Mouse (Mus musculus) hindbrain, embryonic 11.5 days (tissue): ENCODE results near the gene Pttg1. TPM values are rescaled to one million over a fixed set of nuclear protein-coding genes. Genes with fewer than 3 reads are reported as not detected.

Experiments
- ATAC-seq: fragments of 200-750 bp; cut with Nextera tagmentation; 2 replicates; pipeline ENCODE4 v1.8.0; 2017; ENCODE audit warnings: mild to moderate bottlenecking, moderate TSS enrichment, moderate library complexity; ENCODE audit not compliant: low FRiP score
- DNase-seq: peaks from one replicate; pipeline ENCODE4 v3.0.0-alpha.2; 2015; ENCODE audit warnings: low spot score
- H3K27ac ChIP-seq: fragments of 300-500 bp; sonication (generic); 2 replicates; pipeline ENCODE4 v1.5.1; 2014; ENCODE audit warnings: mild to moderate bottlenecking, low read depth, low read length
- H3K27me3 ChIP-seq: fragments of 300-500 bp; sonication (generic); 2 replicates; pipeline ENCODE4 v1.6.1; 2014; ENCODE audit warnings: mild to moderate bottlenecking, low read length, moderate library complexity, mixed read lengths; ENCODE audit not compliant: control insufficient read depth, insufficient read depth
- H3K36me3 ChIP-seq: fragments of 300-500 bp; sonication (generic); 2 replicates; pipeline ENCODE4 v1.6.1; 2014; ENCODE audit warnings: mild to moderate bottlenecking, low read length, moderate library complexity, mixed read lengths; ENCODE audit not compliant: control insufficient read depth, insufficient read depth
- H3K4me1 ChIP-seq: fragments of 300-500 bp; sonication (generic); replicated peaks from 2 replicates; pipeline ENCODE4 v1.6.1; 2014; ENCODE audit warnings: low read length, mixed read lengths; ENCODE audit not compliant: control insufficient read depth, insufficient read depth
- H3K4me2 ChIP-seq: fragments of 300-500 bp; sonication (generic); replicated peaks from 2 replicates; pipeline ENCODE4 v1.6.1; 2014; ENCODE audit warnings: mild to moderate bottlenecking, low read depth, low read length
- H3K4me3 ChIP-seq: fragments of 300-500 bp; sonication (generic); 2 replicates; pipeline ENCODE4 v1.5.1; 2014; ENCODE audit warnings: low read depth, low read length
- H3K9ac ChIP-seq: fragments of 300-500 bp; sonication (generic); 2 replicates; pipeline ENCODE4 v1.6.1; 2014; ENCODE audit warnings: low read depth, low read length
- H3K9me3 ChIP-seq: fragments of 300-500 bp; sonication (generic); 2 replicates; pipeline ENCODE4 v1.6.1; 2016; ENCODE audit warnings: low read length; ENCODE audit not compliant: control insufficient read depth
- WGBS: fragments of 180-500 bp; shearing (Covaris S2); extraction: QIAGEN DNeasy Blood & Tissue Kit; methylation state at CpG from one replicate; pipeline ENCODE4 v1.1.7; 2014; 5-methylcytosine and 5-hydroxymethylcytosine counted together
- polyA plus RNA-seq: library from polyadenylated mRNA; unstranded; fragments of >200 nt; fragmentation: Nextera tagmentation; extraction: Ambion mirVana; gene quantifications from 2 replicates; pipeline ENCODE4 v1.2.1, GENCODE M21; 2014

The Pttg1 gene
- polyA plus RNA-seq, 1 experiment from 2014 or later, result 92.8 TPM

DNA sequence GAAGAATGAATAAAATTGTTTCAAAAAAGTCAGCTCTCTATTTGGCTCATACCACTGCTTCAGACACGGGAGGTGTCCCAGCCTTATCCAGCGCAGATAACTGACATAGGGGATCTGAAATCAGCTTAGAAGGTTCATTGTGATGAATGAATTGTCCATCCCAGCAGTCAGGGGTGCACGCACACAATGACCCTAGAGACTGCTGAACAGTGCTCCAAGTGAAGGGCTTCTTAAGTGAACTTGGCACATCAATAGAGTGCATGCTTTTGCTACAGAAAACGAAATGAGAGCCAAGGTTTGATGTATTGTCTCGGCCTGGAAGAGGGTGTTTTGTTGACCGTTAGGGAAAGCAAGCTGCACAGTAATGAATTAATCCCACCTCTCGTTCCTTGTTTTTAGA lies 29.4 kb downstream of the Pttg1 start:
- Histone ChIP-seq H3K4me2 (no peak overlapping the region), H3K36me3 (no peaks in the 10 kb centered on the region), H3K27me3 (no peaks in the 10 kb centered on the region), H3K4me1 (no peaks in the 10 kb centered on the region), H3K4me3 (no peak overlapping the region), H3K9ac (no peak overlapping the region), H3K27ac (no peak overlapping the region), H3K9me3 (no peaks in the 10 kb centered on the region)
- ATAC-seq (no peak), DNase-seq (no peak)
- 73% methylated on average over 7 of the region's 7 CpGs for WGBS

DNA sequence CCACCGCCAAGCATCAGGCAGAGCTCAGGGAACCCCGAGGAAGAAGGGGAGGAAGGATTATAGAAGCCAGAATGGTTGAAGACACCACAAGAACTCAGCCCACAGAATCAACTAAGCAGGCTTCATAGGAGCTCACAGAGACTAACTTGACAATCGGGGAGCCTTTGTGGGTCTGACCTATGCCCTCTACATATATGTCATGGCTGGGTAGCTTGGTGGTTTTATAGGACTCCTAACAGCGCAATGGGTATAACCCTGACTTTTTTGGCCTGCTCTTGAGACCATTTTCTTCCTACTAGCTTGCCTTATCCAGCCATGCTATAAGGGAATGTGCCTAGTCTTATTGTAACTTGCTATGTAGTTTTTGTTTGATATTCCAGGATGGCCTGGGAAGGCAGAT lies 29.8 kb downstream of the Pttg1 start:
- no peaks in the 10 kb centered on the region for H3K36me3 ChIP-seq
- no peaks in the 10 kb centered on the region for H3K9me3 ChIP-seq
- 92% methylated on average over 4 of the region's 4 CpGs for WGBS
- H3K27ac ChIP-seq, result no peak overlapping the region
- H3K4me1 ChIP-seq, result no peaks in the 10 kb centered on the region
- H3K4me3 ChIP-seq, result no peak overlapping the region
- no peak for ATAC-seq
- H3K4me2 ChIP-seq, result no peak overlapping the region
- H3K9ac ChIP-seq, result no peak overlapping the region
- no peaks in the 10 kb centered on the region for H3K27me3 ChIP-seq
- DNase-seq, result no peak

DNA sequence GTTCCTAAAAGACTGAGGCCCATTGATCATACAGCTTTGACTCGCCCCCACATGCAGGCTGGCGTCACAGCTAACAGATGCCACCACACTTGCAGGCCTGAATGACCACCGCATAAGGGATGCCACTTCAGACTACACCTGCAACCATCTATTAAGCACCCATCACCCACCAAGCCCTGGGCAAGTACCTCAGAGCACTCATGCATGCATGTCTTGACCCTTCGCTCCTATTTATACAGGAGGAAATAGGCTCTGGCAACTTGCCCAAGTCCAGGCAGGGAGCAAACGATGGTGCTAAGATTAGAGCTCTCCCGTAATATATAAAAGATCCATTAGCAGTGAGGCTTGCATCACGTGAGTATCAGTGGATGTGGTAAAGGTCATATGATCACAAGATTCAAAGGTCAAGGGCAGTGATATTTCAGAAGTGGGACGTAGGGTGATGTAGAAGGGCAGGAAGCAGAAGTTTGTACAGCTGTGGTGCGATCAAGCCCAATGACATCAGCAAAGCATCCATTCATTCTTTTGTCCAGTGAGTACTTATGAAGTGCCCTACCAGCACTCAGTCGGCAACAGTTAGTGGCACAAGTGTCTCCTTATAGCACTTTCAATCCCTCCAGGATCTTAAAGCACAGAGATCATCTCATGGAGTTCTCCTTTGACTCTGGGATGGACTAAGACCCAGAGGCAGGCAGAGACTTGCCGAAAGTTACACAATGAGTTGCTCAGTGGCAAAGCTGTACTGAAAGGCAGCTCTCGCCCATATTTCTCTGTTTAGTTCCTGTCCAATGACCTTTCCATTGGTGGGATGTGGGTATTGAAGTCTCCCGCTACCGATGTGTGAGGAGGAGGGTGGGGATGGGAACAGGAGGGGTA lies 30.7 kb downstream of the Pttg1 start:
- no peak overlapping the region for H3K4me3 ChIP-seq
- H3K36me3 ChIP-seq, result no peaks in the 10 kb centered on the region
- H3K4me1 ChIP-seq, result no peaks in the 10 kb centered on the region
- ATAC-seq, result no peak
- H3K27me3 ChIP-seq, result no peaks in the 10 kb centered on the region
- no peak overlapping the region for H3K9ac ChIP-seq
- no peak for DNase-seq
- no peaks in the 10 kb centered on the region for H3K9me3 ChIP-seq
- no peak overlapping the region for H3K27ac ChIP-seq
- WGBS, result 84% methylated on average over 14 of the region's 14 CpGs
- no peak overlapping the region for H3K4me2 ChIP-seq

DNA sequence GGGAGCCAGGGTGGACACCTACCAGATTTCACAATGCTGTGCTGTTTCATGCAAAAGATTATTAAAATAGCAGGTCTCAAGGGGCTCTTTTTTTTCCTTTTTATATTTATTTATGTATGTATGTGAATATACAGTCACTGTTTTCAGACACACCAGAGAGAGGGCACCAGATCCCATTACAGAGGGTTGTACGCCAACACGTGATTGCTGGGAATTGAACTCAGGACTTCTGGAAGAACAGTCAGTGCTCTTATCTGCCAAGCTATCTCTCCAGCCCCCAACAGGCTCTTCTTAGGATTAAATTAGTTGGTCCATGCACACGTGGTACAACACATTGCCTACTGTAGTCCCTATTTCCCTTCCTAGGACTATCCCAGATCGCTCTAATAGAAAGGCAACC lies 32.7 kb downstream of the Pttg1 start:
- Histone ChIP-seq H3K9me3 (no peaks in the 10 kb centered on the region), H3K27me3 (no peaks in the 10 kb centered on the region), H3K4me3 (no peak overlapping the region), H3K4me1 (no peaks in the 10 kb centered on the region), H3K36me3 (no peaks in the 10 kb centered on the region), H3K27ac (no peak overlapping the region), H3K4me2 (no peak overlapping the region), H3K9ac (no peak overlapping the region)
- DNase-seq (no peak), ATAC-seq (no peak)
- WGBS, result 91% methylated on average over 4 of the region's 4 CpGs

DNA sequence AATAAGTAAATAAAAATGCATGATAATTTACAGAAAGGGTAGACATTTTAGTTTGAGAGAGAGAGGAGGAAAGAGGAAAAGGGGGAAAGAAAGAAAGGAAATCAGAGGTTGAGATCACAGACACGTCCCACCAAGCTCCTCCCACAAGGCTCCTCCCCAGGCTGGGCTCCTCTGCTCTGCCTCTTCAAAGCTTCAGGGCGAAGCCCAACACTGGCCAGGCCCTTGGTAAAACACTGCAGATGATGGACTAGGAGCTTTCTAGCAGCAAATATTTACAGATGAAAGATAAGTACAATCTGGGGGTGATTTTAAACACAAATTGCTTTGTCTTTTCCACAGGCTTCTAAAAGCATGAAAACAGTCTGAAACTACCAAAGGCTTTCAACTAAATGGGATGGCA lies 33.3 kb downstream of the Pttg1 start:
- Histone ChIP-seq H3K4me1 (no peaks in the 10 kb centered on the region), H3K9me3 (no peaks in the 10 kb centered on the region), H3K9ac (no peak overlapping the region), H3K27ac (no peak overlapping the region), H3K36me3 (no peaks in the 10 kb centered on the region), H3K27me3 (no peaks in the 10 kb centered on the region), H3K4me2 (no peak overlapping the region), H3K4me3 (no peak overlapping the region)
- WGBS, result 52% methylated on average over 2 of the region's 2 CpGs
- no peak for DNase-seq
- no peak for ATAC-seq

DNA sequence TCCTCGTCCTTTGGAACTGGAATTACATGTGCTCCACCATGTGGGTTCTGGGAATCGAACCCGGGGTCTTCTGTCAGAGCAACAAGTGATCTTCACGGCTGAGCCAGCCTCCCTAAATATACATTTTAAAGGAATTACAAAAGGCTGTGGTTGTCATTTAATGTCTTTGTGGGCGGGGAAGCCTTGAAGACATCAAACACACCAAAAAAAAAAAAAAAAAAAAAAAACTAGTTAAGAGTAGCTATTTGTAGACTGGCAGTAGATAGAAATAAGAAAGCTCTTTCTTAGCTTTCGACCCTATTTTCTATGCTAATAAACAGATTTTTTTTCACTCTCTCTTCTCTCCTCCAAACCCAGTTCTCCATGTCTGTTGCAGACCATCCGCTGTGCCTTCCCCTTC lies 36.9 kb downstream of the Pttg1 start:
- Histone ChIP-seq H3K27me3 (no peaks in the 10 kb centered on the region), H3K4me2 (no peak overlapping the region), H3K4me1 (no peaks in the 10 kb centered on the region), H3K9me3 (no peaks in the 10 kb centered on the region), H3K36me3 (no peaks in the 10 kb centered on the region), H3K4me3 (no peak overlapping the region), H3K9ac (no peak overlapping the region), H3K27ac (no peak overlapping the region)
- DNase-seq (no peak), ATAC-seq (no peak)
- WGBS, result 81% methylated on average over 7 of the region's 7 CpGs

DNA sequence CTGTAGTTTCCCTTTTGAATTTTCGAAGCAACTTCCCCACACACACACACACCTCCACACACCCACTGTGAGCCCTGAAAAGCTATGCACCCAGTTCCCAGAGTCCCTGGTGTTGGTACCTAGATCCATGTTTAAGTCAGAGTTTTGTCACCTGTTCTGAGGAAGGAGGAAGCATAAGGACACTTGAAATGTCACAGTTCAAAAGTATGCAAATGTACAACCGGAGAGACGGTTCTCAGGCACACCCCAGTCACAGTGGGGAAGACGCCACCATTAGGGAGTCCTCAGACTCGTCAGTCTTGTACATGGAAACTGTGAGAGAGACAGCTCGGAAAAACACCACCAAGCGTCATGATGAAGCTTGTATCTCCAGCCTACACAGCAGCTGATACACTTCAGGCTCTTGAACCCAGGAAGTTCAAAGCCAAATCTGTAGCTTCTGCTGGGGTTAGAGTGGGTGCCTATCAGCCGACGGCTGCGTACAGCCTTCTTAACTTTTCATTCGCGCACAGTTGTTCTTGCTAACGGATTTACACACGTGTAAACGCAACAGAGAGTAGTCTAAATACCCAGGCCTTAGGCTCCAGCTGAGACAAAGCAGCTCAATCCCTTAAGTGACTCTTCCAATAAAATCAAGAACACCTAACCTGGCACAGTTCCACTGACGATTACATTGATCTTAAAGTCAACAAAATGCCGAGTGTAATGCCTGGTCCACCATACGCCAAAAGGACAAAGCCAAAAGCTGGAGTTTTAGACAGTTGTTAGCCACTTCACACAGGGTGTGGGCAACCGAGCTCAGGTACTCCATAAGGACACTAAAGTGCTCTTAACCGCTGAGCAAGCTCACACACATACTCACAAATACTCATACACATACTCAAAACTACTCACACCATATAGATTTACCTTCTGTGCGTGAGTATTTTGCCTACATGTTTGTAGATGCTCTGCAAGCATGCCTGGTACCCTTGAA lies 37.6 kb downstream of the Pttg1 start:
- no peaks in the 10 kb centered on the region for H3K36me3 ChIP-seq
- no peak overlapping the region for H3K27ac ChIP-seq
- 85% methylated on average over 21 of the region's 21 CpGs for WGBS
- ATAC-seq (no peak), DNase-seq (no peak)
- H3K27me3 ChIP-seq, result no peaks in the 10 kb centered on the region
- H3K9ac ChIP-seq, result no peak overlapping the region
- H3K9me3 ChIP-seq, result no peaks in the 10 kb centered on the region
- no peaks in the 10 kb centered on the region for H3K4me1 ChIP-seq
- H3K4me3 ChIP-seq, result no peak overlapping the region
- H3K4me2 ChIP-seq, result no peak overlapping the region

DNA sequence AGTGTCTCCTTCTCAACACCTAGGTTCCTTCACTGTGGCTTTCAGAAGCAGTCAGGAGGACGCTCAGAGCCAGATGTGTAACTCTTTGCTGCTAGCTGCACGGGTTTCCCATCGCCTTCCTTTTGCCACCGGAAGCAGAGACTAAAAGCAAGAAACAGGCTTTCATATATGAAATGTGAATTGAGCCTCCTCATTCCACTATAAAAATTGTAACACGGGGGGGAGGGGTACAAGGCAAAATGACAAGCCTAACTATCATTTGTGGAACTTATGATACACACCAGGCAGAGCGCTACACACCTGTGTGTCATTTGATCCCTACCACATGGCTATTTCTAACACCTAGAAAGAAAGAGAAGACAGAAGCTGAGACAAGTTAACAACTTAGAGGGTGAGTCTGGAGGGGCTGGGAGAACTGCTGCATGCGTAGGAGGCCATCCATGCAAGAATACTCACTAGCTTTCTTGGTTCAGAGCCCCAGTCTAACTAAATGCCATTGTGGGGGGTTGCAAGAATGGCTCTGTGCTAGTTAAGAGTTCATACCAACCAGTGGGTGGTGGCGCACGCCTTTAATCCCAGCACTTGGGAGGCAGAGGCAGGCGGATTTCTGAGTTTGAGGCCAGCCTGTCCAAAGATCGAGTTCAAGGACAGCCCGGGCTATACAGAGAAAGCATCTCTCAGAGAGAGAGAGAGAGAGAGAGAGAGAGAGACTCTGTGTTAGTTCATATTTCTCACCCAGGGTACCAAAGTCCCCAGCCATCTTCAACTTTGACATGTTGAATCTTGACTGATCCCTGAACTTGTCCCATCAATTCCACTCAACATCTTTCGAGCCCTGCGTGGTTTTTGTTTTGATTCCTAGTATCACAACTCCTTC lies 38.8 kb downstream of the Pttg1 start:
- no peaks in the 10 kb centered on the region for H3K4me1 ChIP-seq
- no peak overlapping the region for H3K27ac ChIP-seq
- no peaks in the 10 kb centered on the region for H3K9me3 ChIP-seq
- no peaks in the 10 kb centered on the region for H3K36me3 ChIP-seq
- H3K9ac ChIP-seq, result no peak overlapping the region
- ATAC-seq (no peak), DNase-seq (no peak)
- H3K4me2 ChIP-seq, result no peak overlapping the region
- WGBS, result 93% methylated on average over 14 of the region's 14 CpGs
- no peaks in the 10 kb centered on the region for H3K27me3 ChIP-seq
- no peak overlapping the region for H3K4me3 ChIP-seq
